Mouse (Mus musculus) neural tube, embryonic 14.5 days (tissue): ENCODE measurements around the gene Mymx. TPM values are rescaled to one million over a fixed set of nuclear protein-coding genes. Genes with fewer than 3 reads are reported as not detected.

Source experiments
- ATAC-seq: fragments of 200-750 bp; cut with Nextera tagmentation; 2 replicates; pipeline ENCODE4 v1.8.0; 2017; ENCODE audit warnings: low read depth, mild to moderate bottlenecking, moderate TSS enrichment, moderate library complexity
- H3K27ac ChIP-seq: fragments of 300-500 bp; sonication (generic); 2 replicates; pipeline ENCODE4 v1.5.1; 2014; ENCODE audit warnings: low read depth, mild to moderate bottlenecking, control low read depth, low read length, moderate library complexity, mixed read lengths
- H3K27me3 ChIP-seq: fragments of 300-500 bp; sonication (generic); 2 replicates; pipeline ENCODE4 v1.6.1; 2014; ENCODE audit warnings: low read length; ENCODE audit not compliant: control insufficient read depth, insufficient read depth
- H3K36me3 ChIP-seq: fragments of 300-500 bp; sonication (generic); 2 replicates; pipeline ENCODE4 v1.6.1; 2014; ENCODE audit warnings: low read length, mixed read lengths; ENCODE audit not compliant: control insufficient read depth, insufficient read depth
- H3K4me1 ChIP-seq: fragments of 300-500 bp; sonication (generic); 2 replicates; pipeline ENCODE4 v1.6.1; 2014; ENCODE audit warnings: low read length; ENCODE audit not compliant: control insufficient read depth, insufficient read depth
- H3K4me2 ChIP-seq: fragments of 300-500 bp; sonication (generic); 2 replicates; pipeline ENCODE4 v1.6.1; 2014; ENCODE audit warnings: mild to moderate bottlenecking, low read depth, low read length, control low read depth
- H3K4me3 ChIP-seq: fragments of 300-500 bp; sonication (generic); 2 replicates; pipeline ENCODE4 v1.5.1; 2014; ENCODE audit warnings: low read depth, low read length, control low read depth, mixed read lengths
- H3K9ac ChIP-seq: fragments of 300-500 bp; sonication (generic); replicated peaks from 2 replicates; pipeline ENCODE4 v1.6.1; 2014; ENCODE audit warnings: low read depth, mild to moderate bottlenecking, control low read depth, low read length, mixed read lengths
- H3K9me3 ChIP-seq: fragments of 300-500 bp; sonication (generic); 2 replicates; pipeline ENCODE4 v1.6.1; 2016; ENCODE audit warnings: low read length; ENCODE audit not compliant: control insufficient read depth
- WGBS: fragments of 180-500 bp; shearing (Covaris S2); extraction: QIAGEN DNeasy Blood & Tissue Kit; methylation state at CpG from one replicate; pipeline ENCODE4 v1.1.7; 2014; 5-methylcytosine and 5-hydroxymethylcytosine counted together
- polyA plus RNA-seq: library from polyadenylated mRNA; unstranded; fragments of >200 nt; fragmentation: Nextera tagmentation; extraction: Ambion mirVana; gene quantifications from 2 replicates; pipeline ENCODE4 v1.2.1, GENCODE M21; 2014

Gene Mymx
- polyA plus RNA-seq, 1 experiment from 2014 or later, result 0.44 TPM

DNA sequence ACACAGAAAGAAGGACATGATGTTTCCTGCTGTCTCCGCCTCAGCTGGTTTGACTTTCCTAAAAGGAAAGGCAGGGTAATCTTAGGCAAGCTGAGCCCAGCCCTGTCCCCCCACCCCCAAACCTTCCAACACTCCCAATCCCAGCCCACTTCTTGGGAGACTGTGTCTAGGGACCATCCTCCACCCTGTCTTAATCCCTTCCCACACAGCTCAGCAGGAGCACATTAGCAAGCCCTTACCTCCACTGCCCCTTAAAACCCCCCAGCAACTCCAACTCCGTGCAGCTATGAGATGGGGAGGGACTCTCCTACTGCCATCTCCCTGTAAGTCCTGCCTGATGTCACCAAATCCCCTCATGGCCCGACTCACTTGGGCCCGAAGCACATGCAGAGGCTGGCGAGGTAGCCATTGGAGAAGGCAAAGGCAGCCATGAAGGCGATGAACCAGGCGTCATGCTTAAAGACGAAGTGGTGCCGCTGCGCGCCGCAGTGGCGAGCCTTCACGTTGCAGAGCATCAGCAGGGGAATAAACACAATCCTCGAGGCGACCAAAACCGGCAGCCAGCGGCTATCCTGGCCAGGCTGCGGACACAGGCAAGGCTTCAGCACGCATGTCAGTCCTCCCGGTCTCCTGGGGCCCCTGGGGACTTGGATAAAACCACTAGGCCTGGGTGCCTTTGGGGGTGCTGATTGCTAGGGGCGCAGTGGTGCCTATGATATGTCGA is 16.0 kb downstream of the Mymx start:
- Histone ChIP-seq H3K4me3 (no peak overlapping the region), H3K27ac (no peak overlapping the region), H3K4me2 (no peak overlapping the region), H3K4me1 (0 out of 2 replicates have a peak, but pooled peaks cover 3% of the 10 kb centered on the region), H3K9ac (no peak overlapping the region), H3K27me3 (no peaks in the 10 kb centered on the region), H3K9me3 (no peaks in the 10 kb centered on the region), H3K36me3 (no peaks in the 10 kb centered on the region)
- WGBS, result 77% methylated on average over 23 of the region's 23 CpGs
- ATAC-seq, result no peak

DNA sequence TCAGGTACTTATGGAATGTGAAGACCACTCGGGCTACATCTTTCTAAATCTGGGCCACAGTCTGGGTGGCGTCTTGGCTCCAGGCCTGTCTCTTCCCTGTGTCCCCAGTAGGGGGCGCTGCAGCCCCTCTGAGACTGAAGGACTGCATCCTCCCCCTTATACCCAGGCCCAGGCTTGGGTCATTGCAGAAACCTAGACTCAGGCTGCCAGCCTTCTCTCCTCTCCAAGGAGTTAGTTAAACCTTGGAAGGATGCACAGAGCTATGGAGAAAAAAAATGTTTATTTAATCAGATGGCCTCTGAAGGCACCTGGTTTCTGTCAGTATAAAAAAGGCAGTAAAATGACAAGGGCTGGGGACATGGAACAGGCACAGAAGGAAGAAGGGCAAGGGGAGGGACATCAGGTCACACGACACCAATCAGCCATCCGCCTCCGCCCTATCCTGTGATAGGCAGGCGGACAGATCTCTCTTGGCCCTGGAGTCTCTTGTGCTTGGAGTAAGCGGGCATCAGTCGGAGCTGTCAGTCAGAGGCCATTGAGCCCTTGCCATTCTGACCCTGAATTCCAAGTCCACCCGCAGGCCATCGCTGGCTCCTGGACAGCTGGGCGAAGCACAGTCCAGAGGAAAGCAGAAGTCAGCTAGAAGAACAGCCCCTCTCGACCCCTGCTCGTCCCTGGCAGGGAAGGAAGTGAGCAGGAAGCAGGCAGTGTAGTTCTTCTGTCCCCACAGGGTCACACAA is 16.8 kb downstream of the Mymx start:
- 28% methylated on average over 14 of the region's 14 CpGs for WGBS
- Histone ChIP-seq H3K36me3 (no peaks in the 10 kb centered on the region), H3K27me3 (no peaks in the 10 kb centered on the region), H3K9me3 (no peaks in the 10 kb centered on the region), H3K4me2 (no peak overlapping the region), H3K4me1 (0 out of 2 replicates have a peak, but pooled peaks cover 3% of the 10 kb centered on the region), H3K4me3 (no peak overlapping the region), H3K9ac (no peak overlapping the region), H3K27ac (peak overlapping the region; percentile 45; the same call in 1 of the 2 replicates)
- peak; percentile 35 for ATAC-seq

DNA sequence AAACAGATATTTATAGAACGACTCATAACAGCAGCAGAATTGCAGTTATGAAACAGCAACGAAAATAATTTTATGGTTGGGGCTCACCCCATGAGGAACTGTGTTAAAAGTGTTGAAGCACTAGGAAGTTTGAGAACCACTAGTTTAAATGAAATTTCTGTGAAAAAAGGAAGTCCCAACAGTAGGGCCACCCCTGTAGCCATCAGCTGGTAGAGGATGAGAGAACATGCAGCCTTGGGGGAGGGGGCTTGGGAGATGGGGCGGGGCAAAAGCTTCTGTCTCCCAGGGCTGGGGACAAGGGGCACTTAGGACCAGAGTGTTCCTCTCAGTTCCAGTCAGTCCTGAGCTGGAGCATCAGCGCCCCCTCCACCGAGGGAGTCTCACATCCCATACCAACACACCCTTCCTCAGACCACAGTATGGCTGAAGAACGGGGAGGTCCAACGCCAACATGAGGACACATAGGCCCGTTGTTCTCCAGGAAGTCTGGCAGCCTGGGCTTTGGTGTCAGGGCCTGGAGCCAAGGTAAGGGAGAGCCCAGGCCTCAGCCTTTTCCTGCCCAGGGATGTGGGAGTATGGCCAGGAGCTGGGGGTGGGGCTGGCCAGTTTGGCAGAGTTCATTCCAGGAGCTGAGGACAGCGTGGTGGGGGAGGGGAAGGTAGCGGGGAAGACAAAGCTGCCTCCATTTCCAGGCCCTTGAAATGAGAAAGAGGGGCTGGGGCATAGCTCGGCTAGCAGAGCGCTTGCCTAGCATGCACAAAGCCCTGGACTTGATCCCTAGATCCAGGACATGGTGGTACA is 17.6 kb downstream of the Mymx start:
- Histone ChIP-seq H3K4me2 (no peak overlapping the region), H3K9ac (no peak overlapping the region)
- 49% methylated on average over 12 of the region's 12 CpGs for WGBS

DNA sequence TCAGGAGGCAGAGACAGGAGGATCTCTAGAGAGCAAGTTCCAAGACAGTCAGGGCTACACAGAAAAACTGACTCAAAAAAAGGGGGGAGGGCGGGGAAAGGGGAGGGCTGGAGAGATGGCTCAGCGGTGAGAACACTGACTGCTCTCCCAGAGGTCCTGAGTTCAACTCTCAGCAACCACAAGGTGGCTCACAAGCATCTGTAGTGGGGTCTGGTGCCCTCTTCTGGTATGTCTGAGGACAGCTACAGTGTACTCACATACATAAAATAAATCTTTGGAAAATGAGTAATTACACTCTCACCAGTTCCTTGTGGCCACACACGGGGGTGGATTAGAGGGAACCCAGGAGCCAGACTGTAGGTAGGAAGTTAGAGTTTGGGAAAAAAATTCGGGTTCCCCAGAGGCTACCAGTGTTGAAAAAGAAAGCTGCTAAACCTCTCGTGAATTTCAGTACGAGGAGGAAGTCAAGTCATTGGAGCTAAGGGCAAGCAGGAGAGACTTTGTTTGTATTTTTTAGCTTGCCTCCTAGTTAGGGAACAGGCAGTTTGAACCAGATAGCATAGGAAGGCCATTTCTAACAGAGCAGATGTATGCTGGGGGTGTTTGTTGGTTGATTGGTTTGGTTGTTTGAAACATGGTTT is 19.1 kb downstream of the Mymx start:
- Histone ChIP-seq H3K27ac (no peak overlapping the region), H3K4me3 (no peak overlapping the region), H3K36me3 (no peaks in the 10 kb centered on the region), H3K4me1 (0 out of 2 replicates have a peak, but pooled peaks cover 3% of the 10 kb centered on the region), H3K9ac (no peak overlapping the region), H3K4me2 (no peak overlapping the region), H3K27me3 (no peaks in the 10 kb centered on the region), H3K9me3 (no peaks in the 10 kb centered on the region)
- ATAC-seq, result no peak
- WGBS, result 73% methylated on average over 6 of the region's 6 CpGs

More for the DNA sequence above, 17.6 kb downstream of the Mymx start:
- no peaks in the 10 kb centered on the region for H3K36me3 ChIP-seq
- H3K4me1 ChIP-seq, result 0 out of 2 replicates have a peak, but pooled peaks cover 3% of the 10 kb centered on the region
- no peaks in the 10 kb centered on the region for H3K27me3 ChIP-seq
- H3K9me3 ChIP-seq, result no peaks in the 10 kb centered on the region
- peak; percentile 42 for ATAC-seq
- H3K4me3 ChIP-seq, result no peak overlapping the region
- peak overlapping the region; percentile 45 for H3K27ac ChIP-seq

DNA sequence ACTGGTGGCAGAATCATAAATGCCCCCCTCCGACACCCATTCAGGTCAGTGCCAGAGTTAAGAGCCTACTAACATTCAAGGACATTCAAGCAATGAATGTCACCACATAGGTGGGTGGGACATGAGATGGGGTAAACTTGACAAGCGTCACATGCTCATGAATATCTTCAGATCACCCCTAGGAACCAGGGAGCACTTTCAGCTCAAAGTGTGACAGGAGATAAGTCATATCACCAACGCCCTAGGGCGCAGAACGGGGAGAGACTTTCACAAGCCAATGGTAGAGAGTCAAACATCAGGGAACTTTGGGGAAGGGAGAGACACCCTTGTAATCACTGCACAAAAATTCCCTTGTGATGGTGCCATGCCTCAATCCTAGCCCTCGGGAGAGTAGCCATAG is 19.7 kb downstream of the Mymx start:
- H3K36me3 ChIP-seq, result no peaks in the 10 kb centered on the region
- H3K9me3 ChIP-seq, result no peaks in the 10 kb centered on the region
- 94% methylated on average over 6 of the region's 6 CpGs for WGBS
- H3K27ac ChIP-seq, result no peak overlapping the region
- H3K4me1 ChIP-seq, result 0 out of 2 replicates have a peak, but pooled peaks cover 3% of the 10 kb centered on the region
- H3K4me2 ChIP-seq, result no peak overlapping the region
- no peaks in the 10 kb centered on the region for H3K27me3 ChIP-seq
- H3K4me3 ChIP-seq, result no peak overlapping the region
- no peak for ATAC-seq
- no peak overlapping the region for H3K9ac ChIP-seq

DNA sequence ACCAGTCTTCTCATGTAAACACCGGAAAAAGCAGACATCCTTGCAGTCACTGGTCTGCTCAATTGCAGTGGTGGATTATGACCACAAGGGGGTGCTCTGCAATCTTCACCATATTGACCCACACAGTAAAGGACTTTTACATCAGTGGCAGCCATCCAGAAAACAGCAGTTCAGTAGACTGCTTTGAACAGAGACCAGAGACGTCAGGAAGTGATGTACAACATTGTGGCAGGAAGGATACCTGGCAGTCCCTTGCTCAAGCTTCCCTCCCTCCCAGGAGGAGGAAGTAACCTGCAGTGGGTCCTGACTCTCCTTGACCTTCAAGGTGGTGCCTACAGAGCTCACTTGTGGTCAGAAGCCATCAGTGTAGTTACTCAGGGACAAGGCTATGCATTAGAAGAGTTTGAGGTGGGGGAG is 20.3 kb downstream of the Mymx start:
- H3K27me3 ChIP-seq, result no peaks in the 10 kb centered on the region
- ATAC-seq, result peak; percentile 28
- no peaks in the 10 kb centered on the region for H3K36me3 ChIP-seq
- H3K27ac ChIP-seq, result no peak overlapping the region; the same call in 1 of the 2 replicates
- H3K4me2 ChIP-seq, result no peak overlapping the region
- no peak overlapping the region for H3K4me3 ChIP-seq
- WGBS, result 22% methylated on average over 2 of the region's 2 CpGs
- 0 out of 2 replicates have a peak, but pooled peaks cover 3% of the 10 kb centered on the region for H3K4me1 ChIP-seq
- H3K9ac ChIP-seq, result no peak overlapping the region
- H3K9me3 ChIP-seq, result no peaks in the 10 kb centered on the region

DNA sequence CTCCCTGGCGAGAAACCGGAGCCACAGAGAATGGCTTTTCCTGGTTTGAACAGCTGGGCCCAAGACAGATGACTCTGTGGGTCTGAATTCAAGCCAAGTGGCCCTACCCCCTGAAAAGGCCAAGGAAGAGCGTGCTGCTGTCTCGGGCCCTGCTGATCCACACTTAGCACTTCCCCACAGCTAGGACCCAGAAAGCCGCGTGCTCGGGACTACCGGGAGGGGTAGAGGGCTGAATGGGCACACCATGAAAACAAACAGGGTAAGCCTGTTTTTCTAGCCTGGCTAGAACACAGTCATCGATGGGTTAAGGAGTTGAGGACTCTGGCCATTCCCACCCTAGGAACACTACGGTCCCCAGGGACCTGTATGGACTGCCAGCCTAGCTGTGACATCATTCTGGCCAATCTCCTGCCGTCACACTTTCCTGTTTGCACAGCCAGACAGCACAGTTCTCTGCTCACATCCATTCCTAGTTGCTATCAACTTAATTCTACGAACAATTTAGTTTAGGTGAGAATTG is 20.9 kb downstream of the Mymx start:
- no peak for ATAC-seq
- Histone ChIP-seq H3K9me3 (no peaks in the 10 kb centered on the region), H3K27ac (no peak overlapping the region; the same call in 1 of the 2 replicates), H3K36me3 (no peaks in the 10 kb centered on the region), H3K9ac (no peak overlapping the region), H3K4me3 (no peak overlapping the region), H3K4me2 (no peak overlapping the region), H3K4me1 (0 out of 2 replicates have a peak, but pooled peaks cover 3% of the 10 kb centered on the region), H3K27me3 (no peaks in the 10 kb centered on the region)
- 46% methylated on average over 12 of the region's 12 CpGs for WGBS

DNA sequence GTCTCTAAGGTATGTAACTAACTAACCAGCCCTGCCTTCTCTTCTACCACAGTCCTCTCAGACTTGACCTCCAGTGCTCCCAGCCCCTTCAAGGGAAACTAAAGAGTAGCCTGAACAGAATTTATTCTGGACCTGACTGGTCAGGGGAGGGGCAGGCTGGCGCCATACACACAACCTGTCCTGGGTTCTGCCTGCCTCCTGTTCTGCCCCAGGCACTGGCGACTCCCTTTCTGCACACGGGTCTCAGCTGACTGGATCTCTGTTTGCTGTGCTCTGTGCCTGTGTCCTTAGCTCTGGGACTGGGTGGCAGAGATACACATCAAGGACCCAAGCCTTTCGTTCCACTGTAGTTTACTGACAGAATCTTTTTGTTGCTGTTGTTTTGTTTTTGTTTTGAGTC is 22.3 kb downstream of the Mymx start:
- H3K36me3 ChIP-seq, result no peaks in the 10 kb centered on the region
- no peak overlapping the region for H3K4me2 ChIP-seq
- 80% methylated on average over 4 of the region's 4 CpGs for WGBS
- H3K4me1 ChIP-seq, result peaks cover 10% of the 10 kb centered on the region; the same call in 1 of the 2 replicates
- H3K9ac ChIP-seq, result no peak overlapping the region
- H3K4me3 ChIP-seq, result no peak overlapping the region
- H3K27ac ChIP-seq, result no peak overlapping the region
- ATAC-seq, result no peak
- H3K27me3 ChIP-seq, result no peaks in the 10 kb centered on the region
- no peaks in the 10 kb centered on the region for H3K9me3 ChIP-seq
